Mouse (Mus musculus) heart, embryonic 14.5 days (tissue): Measurements from ENCODE around the gene 2210407C18Rik. TPM values are rescaled to one million over a fixed set of nuclear protein-coding genes. Genes with fewer than 3 reads are reported as not detected.

ENCODE experiments used
- ATAC-seq: fragments of 200-750 bp; cut with Nextera tagmentation; 2 replicates; pipeline ENCODE4 v1.8.0; 2017; ENCODE audit warnings: low read depth, moderate TSS enrichment; ENCODE audit not compliant: insufficient number of reproducible peaks, insufficient read depth, low FRiP score
- H3K27ac ChIP-seq, 2 experiments: fragments of 200-500 bp in 1 of 2; fragments of 300-500 bp in 1 of 2; sonication (generic) in 1 of 2; replicated peaks in 1 of 2; 2 replicates each; pipeline ENCODE4 v1.5.1; 2012 to 2014; ENCODE audit warnings: low read depth in 2 of 2, low read length in 2 of 2, control low read depth in 1 of 2, mild to moderate bottlenecking in 1 of 2, mixed read lengths in 1 of 2; ENCODE audit not compliant: control insufficient read depth in 1 of 2, insufficient read depth in 1 of 2
- H3K27me3 ChIP-seq: fragments of 300-500 bp; sonication (generic); 2 replicates; pipeline ENCODE4 v1.6.1; 2014; ENCODE audit warnings: mild to moderate bottlenecking, low read length, control low read depth; ENCODE audit not compliant: control insufficient read depth, insufficient read depth
- H3K36me3 ChIP-seq: fragments of 300-500 bp; sonication (generic); 2 replicates; pipeline ENCODE4 v1.6.1; 2014; ENCODE audit warnings: mild to moderate bottlenecking, control low read depth, low read length, mixed read lengths; ENCODE audit not compliant: control insufficient read depth, insufficient read depth
- H3K4me1 ChIP-seq, 2 experiments: fragments of 200-500 bp in 1 of 2; fragments of 300-500 bp in 1 of 2; sonication (generic) in 1 of 2; 2 replicates each; pipeline ENCODE4 v1.6.1; 2012 to 2014; ENCODE audit warnings: low read length in 2 of 2, control low read depth in 1 of 2, mixed read lengths in 1 of 2; ENCODE audit not compliant: control insufficient read depth in 2 of 2, insufficient read depth in 2 of 2
- H3K4me2 ChIP-seq: fragments of 300-500 bp; sonication (generic); 2 replicates; pipeline ENCODE4 v1.6.1; 2014; ENCODE audit warnings: mild to moderate bottlenecking, low read length
- H3K4me3 ChIP-seq, 2 experiments: fragments of 200-500 bp in 1 of 2; fragments of 300-500 bp in 1 of 2; sonication (generic) in 1 of 2; 2 replicates each; pipeline ENCODE4 v1.5.1; 2012 to 2014; ENCODE audit warnings: low read length in 2 of 2, mild to moderate bottlenecking in 2 of 2, control low read depth in 1 of 2, low read depth in 1 of 2, moderate library complexity in 1 of 2; ENCODE audit not compliant: control insufficient read depth in 1 of 2, insufficient read depth in 1 of 2
- H3K9ac ChIP-seq: fragments of 300-500 bp; sonication (generic); 2 replicates; pipeline ENCODE4 v1.6.1; 2014; ENCODE audit warnings: mild to moderate bottlenecking, low read length
- H3K9me3 ChIP-seq: fragments of 300-500 bp; sonication (generic); 2 replicates; pipeline ENCODE4 v1.6.1; 2016; ENCODE audit warnings: low read length, control low read depth; ENCODE audit not compliant: control insufficient read depth
- WGBS: fragments of 180-500 bp; shearing (Covaris S2); extraction: QIAGEN DNeasy Blood & Tissue Kit; methylation state at CpG from one replicate; pipeline ENCODE4 v1.1.7; 2014; 5-methylcytosine and 5-hydroxymethylcytosine counted together
- polyA plus RNA-seq: library from polyadenylated mRNA; unstranded; fragments of >200 nt; fragmentation: Nextera tagmentation; extraction: Ambion mirVana; gene quantifications from 2 replicates; pipeline ENCODE4 v1.2.1, GENCODE M21; 2014

2210407C18Rik gene
- polyA plus RNA-seq, 1 experiment from 2014 or later, result not detected

GRCm38 (mm10) chr11:58597837-58598236 lies 18.0 kb downstream of the 2210407C18Rik start:
- Histone ChIP-seq H3K4me1 (no peaks in the 10 kb centered on the region), H3K27me3 (no peaks in the 10 kb centered on the region), H3K27ac (no peak overlapping the region), H3K9me3 (no peaks in the 10 kb centered on the region), H3K4me3 (no peak overlapping the region), H3K4me2 (no peak overlapping the region), H3K9ac (no peak overlapping the region), H3K36me3 (no peaks in the 10 kb centered on the region)
- no peak for ATAC-seq
- 75% methylated on average over 13 of the region's 13 CpGs for WGBS

- Histone ChIP-seq H3K36me3 (no peaks in the 10 kb centered on the region), H3K9ac (no peak within 1 kb of the TSS), H3K27me3 (no peaks in the 10 kb centered on the region), H3K4me3 (no peak within 1 kb of the TSS), H3K9me3 (no peaks in the 10 kb centered on the region), H3K4me1 (no peaks in the 10 kb centered on the region), H3K4me2 (no peak within 1 kb of the TSS), H3K27ac (no peak within 1 kb of the TSS)
- no peak for ATAC-seq
- WGBS, result 72% methylated on average over 6 of the region's 6 CpGs
These were observed 21.1 kb downstream of the 2210407C18Rik start, which contains the start of gene Olfr324 for GRCm38 (mm10) chr11:58594814-58595213. Olfr324 (plus strand) TSS chr11:58595114.

- Histone ChIP-seq H3K9me3 (no peaks in the 10 kb centered on the region), H3K27ac (no peak overlapping the region)
- 68% methylated on average over 3 of the region's 3 CpGs for WGBS
These were observed 27.1 kb downstream of the 2210407C18Rik start for GRCm38 (mm10) chr11:58588620-58589250.

GRCm38 (mm10) chr11:58587898-58588348 lies 28.0 kb downstream of the 2210407C18Rik start:
- Histone ChIP-seq H3K9me3 (no peaks in the 10 kb centered on the region), H3K36me3 (no peaks in the 10 kb centered on the region)
- ATAC-seq, result no peak

More at GRCm38 (mm10) chr11:58588620-58589250, 27.1 kb downstream of the 2210407C18Rik start:
- H3K27me3 ChIP-seq, result no peaks in the 10 kb centered on the region
- ATAC-seq, result no peak
- no peak overlapping the region for H3K4me3 ChIP-seq
- no peaks in the 10 kb centered on the region for H3K4me1 ChIP-seq
- no peak overlapping the region for H3K4me2 ChIP-seq
- H3K36me3 ChIP-seq, result no peaks in the 10 kb centered on the region
- no peak overlapping the region for H3K9ac ChIP-seq

GRCm38 (mm10) chr11:58578636-58579035 lies 37.2 kb downstream of the 2210407C18Rik start:
- no peak overlapping the region for H3K27ac ChIP-seq
- H3K27me3 ChIP-seq, result no peaks in the 10 kb centered on the region
- no peak overlapping the region for H3K4me2 ChIP-seq
- 65% methylated on average over 8 of the region's 8 CpGs for WGBS
- no peak overlapping the region for H3K4me3 ChIP-seq
- ATAC-seq, result no peak
- no peak overlapping the region for H3K9ac ChIP-seq
- no peaks in the 10 kb centered on the region for H3K4me1 ChIP-seq
- no peaks in the 10 kb centered on the region for H3K36me3 ChIP-seq
- H3K9me3 ChIP-seq, result no peaks in the 10 kb centered on the region

More at GRCm38 (mm10) chr11:58587898-58588348, 28.0 kb downstream of the 2210407C18Rik start:
- Histone ChIP-seq H3K4me2 (no peak overlapping the region), H3K9ac (no peak overlapping the region), H3K4me3 (no peak overlapping the region), H3K27me3 (no peaks in the 10 kb centered on the region), H3K4me1 (no peaks in the 10 kb centered on the region), H3K27ac (no peak overlapping the region)
- 60% methylated on average over 7 of the region's 7 CpGs for WGBS

- Histone ChIP-seq H3K27me3 (no peaks in the 10 kb centered on the region), H3K36me3 (no peaks in the 10 kb centered on the region), H3K9me3 (no peaks in the 10 kb centered on the region), H3K9ac (no peak within 1 kb of the TSS), H3K4me2 (no peak within 1 kb of the TSS), H3K4me1 (no peaks in the 10 kb centered on the region), H3K4me3 (no peak within 1 kb of the TSS), H3K27ac (no peak within 1 kb of the TSS)
- ATAC-seq, result no peak
- WGBS, result 76% methylated on average over 1 of the region's 1 CpGs
These were observed 38.4 kb downstream of the 2210407C18Rik start, which contains the start of gene Olfr325 for GRCm38 (mm10) chr11:58577430-58577829. Olfr325 (plus strand) TSS chr11:58577730.

GRCm38 (mm10) chr11:58570405-58570804 lies 45.5 kb downstream of the 2210407C18Rik start, which contains the start of gene Olfr224:
Olfr224 (minus strand) TSS chr11:58570553.
- 53% methylated on average over 5 of the region's 5 CpGs for WGBS
- ATAC-seq, result no peak

More at GRCm38 (mm10) chr11:58570405-58570804, 45.5 kb downstream of the 2210407C18Rik start, which contains the start of gene Olfr224:
- Histone ChIP-seq H3K27ac (no peak within 1 kb of the TSS), H3K27me3 (no peaks in the 10 kb centered on the region), H3K4me1 (no peaks in the 10 kb centered on the region), H3K4me2 (no peak within 1 kb of the TSS), H3K9me3 (no peaks in the 10 kb centered on the region), H3K36me3 (no peaks in the 10 kb centered on the region), H3K4me3 (no peak within 1 kb of the TSS), H3K9ac (no peak within 1 kb of the TSS)
